Mouse (Mus musculus): ENCODE results near the gene Ntn5. TPM values are rescaled to one million over a fixed set of nuclear protein-coding genes. Genes with fewer than 3 reads are reported as not detected.
A peak's percentile ranks its signal among the peaks of the same experiment; 100 is the strongest.
"Not testable (repeated sequence)": the region's sequence is repeated elsewhere in the genome, so short reads cannot be mapped to it uniquely, and the experiment has no call there.

Ntn5 gene
- total RNA-seq (2021) = under 1 TPM; 0.23 to 0.83 TPM
- long read RNA-seq, experiment 1 = 0 reads
- long read RNA-seq, experiment 2, partial matches to known transcripts = 1 of 2 reads
- long read RNA-seq, experiment 2, other reads (novel, unspliced or antisense) = 1 of 2 reads

DNA sequence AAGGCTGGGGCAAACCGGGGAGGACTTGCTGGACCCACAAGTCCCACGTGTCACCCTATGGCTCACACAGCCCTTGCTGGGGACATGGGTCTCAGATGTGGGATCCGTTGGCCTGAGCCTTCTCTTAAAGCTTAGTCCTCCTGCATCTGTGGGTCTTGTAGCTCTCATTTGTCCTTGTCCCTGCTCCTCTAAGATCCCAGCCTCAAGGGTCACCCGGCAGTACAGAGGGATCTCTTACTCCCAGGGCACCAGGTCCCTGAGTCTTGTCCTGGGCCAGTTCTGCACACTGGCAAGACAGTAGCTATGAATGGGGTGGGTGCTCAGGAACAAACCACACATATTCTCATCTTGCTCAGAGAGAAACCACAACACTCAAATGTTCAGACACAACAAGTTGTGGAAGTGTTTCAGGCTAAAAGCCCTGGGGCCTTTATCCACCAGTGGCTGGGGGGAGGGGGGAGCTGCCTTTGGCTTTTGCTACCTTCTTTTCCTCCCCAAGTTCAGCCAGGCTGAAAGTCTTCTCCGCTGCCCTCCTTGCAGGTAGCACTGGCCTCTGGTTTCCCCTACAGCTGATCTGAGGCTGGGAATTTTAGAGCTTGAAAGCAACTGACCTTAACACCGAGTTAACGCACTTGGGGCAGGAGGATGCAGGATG lies at the start of gene Ntn5:
Gene Ntn5 (plus strand): TSS at position 627 of the 655 bp plus-strand sequence.
- DNase-seq = no peak

GRCm38 (mm10) chr7:45634946-45635681 lies 48.7 kb upstream of the Ntn5 start:
- no peak for DNase-seq

- peak; percentile 74 to 75 for DNase-seq
Measured at GRCm38 (mm10) chr7:45635711-45636688, 47.8 kb upstream of the Ntn5 start.

DNA sequence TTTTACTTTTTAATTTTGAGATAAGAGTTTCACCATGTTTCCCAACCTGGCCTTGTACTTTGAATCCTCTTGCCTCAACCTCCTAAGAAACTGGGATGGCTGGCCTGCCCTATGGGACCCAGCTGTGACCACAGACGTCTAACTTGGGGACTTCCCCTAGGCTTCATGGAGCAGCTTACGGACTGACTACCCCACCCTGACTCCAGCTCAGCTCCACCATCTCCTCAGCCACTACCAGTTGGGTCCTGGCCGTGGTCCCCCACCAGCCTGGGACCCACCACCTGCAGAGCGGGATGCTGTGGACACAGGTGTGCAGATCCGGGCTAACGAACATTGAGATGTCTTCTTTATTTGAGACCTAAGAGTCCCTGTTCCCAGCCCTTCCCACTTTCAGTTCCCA lies 46.1 kb upstream of the Ntn5 start:
- no peak for DNase-seq

GRCm38 (mm10) chr7:45638623-45639401 lies 45.0 kb upstream of the Ntn5 start:
- peak; percentile 93 to 94 for DNase-seq

GRCm38 (mm10) chr7:45639561-45640027 lies 44.2 kb upstream of the Ntn5 start, which contains the start of gene Mamstr:
TSS of gene Mamstr (plus strand) at chr7:45639977.
- no peak for DNase-seq

GRCm38 (mm10) chr7:45640191-45640957 lies 43.4 kb upstream of the Ntn5 start:
- DNase-seq = no peak

- peak in 1 of 2 experiments; percentile 40 for DNase-seq
Measured at GRCm38 (mm10) chr7:45641391-45642040, 42.3 kb upstream of the Ntn5 start.

DNA sequence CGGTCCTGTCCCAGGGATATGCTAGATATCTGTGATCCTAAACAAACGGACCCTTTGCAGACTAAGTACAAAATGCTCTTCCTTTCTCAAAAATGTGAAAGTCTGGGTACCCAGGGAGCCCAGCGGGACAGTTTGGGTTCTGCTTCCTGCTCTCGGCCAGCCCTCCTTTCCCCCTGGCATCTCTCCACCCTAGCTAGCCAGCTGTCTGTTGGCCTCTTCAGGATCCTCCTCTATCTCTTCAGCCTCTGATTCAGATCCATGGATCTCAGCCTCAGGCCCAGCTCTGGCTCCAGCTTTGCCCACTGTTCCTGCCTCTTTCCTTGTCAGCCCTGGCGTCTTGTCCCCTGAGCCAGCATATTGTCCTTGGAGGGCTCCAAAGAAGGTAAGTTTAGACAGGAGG lies 41.7 kb upstream of the Ntn5 start:
- peak in 1 of 2 experiments; percentile 8 for DNase-seq

DNA sequence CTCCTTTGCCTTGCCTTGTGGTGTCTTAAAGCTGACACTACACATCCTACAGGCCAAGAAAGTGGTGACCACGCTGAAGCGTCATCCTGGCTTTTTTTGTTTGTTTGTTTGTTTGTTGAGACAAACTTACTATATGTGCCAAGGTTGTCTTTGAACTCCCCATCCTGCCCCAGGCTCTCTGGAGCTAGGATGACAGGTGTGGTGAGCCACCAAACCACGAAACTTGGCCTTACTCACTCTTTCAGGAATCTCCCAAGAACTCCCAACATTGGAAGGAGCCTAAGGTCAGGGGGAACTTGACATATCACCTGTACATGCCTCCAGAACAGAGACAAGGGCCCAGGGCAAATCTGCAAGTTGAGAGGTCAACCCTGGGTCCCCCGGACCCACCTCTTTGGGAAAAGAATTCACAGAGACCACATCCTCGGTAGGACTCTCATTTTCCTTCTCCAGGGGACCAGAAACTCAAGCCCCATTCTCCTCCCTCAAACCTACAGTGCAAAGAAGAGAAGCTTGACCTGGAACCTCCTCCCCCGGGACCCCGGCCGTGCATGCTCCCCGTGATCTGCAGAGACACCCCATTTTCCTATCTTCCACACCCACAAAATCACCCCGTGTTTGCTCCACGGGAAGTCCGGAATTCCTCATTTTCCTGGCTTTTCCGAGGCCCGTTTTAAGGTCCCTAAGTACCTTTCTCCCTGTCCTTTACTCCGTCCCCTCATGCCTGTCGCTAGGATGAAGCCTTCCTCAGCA lies 41.1 kb upstream of the Ntn5 start:
- no peak for DNase-seq

- peak; percentile 94 to 97 for DNase-seq
Measured at GRCm38 (mm10) chr7:45643441-45644178, 40.2 kb upstream of the Ntn5 start.

DNA sequence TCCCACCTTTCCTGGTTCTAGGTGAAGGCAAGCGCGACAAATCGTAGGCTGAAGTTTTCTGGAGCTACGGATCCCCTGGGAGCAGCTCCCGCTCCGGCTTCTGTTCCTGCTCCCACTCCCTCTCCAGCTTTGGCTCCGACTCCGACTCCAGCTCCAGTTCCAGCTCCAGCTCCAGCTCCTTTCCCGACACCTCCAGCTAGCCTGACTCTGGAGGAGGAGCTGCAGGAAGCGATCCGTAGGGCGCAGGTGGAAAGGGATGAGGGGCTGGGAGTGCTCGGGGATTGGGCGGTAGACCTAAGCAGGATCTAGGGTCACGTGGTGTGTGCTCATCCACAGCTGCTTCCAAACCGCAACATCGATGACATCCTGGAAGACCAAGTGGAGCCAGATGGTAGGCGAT lies 39.6 kb upstream of the Ntn5 start:
- peak in 1 of 2 experiments; percentile 37 for DNase-seq

DNA sequence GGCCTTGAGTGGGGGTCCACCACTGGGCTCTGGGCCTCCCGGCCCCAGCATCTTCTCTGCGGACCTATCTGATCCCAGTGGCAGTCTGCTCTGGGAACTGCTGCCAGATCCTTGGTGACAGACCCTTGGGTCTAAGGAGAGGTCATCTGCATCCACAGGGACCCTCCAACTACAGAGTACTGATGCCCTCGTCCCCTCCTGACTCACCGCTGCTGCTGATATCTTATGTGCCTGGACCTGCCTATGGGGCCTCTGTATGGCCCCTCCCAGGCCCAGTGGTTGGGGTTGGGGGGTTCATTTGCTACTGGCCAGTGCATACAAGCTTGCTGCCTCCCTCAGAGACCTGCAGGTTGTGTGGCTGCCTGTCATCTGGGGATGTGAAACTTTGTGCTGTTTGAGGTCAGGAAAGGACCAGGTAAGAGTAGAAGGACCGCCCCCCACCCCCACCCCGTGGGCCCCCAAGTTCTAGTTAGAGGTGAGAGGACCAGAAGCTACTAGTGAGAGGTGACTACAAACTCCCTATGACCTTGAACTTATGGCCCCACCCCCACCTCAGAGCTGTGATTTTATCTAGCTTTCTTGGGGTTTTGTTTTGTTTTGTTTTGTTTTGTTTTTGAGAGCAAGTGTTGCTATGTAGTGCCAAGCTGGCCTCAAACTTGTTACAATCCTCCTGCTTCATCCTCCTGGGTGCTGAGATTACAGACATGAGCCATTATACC lies 38.8 kb upstream of the Ntn5 start:
- DNase-seq = no peak

DNA sequence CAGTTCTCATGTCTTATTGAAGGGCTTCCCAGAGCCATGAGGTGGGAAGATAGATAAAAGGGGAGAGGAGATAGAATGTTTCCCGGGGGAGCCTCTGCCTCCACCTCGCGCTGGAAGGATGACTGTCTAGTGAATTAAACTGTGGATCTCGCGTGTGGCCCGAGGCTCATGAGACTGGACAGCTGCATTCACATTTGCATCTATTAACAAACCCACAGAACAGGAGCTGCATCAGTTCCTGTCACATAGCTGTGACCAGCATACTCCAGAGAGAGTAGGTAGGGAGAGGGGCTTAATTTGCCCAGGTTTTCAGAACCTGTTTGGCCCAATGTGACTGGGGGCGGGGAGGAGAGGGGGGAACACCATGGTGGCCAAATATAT lies 38.2 kb upstream of the Ntn5 start:
- no peak for DNase-seq

DNA sequence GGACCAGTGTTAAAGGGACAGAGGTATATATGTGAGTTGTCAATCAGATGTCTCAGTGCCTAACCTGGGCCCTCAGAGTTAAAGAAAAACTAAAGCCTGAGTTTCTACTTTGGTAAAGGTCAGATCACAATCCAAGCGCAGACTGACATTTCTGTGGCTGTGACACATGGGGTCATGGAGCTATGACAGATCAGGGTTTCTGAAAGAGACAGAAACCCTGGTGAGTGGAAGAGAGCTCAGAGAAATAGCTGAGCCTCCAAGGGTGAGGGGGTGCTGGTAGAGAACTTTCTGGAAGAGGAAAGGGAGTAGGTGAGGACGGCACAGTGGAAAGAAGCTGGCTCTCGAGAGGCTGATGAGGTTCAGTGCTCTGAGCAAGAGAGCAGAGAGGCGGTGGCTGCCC lies 37.2 kb upstream of the Ntn5 start:
- peak; percentile 46 to 55 for DNase-seq

- DNase-seq = peak; percentile 60 to 72
Measured at GRCm38 (mm10) chr7:45649351-45649750, 34.5 kb upstream of the Ntn5 start.

- DNase-seq = not testable (repeated sequence)
Measured at GRCm38 (mm10) chr7:45650484-45650883, 33.3 kb upstream of the Ntn5 start.
